Mouse (Mus musculus): ENCODE results near the gene Gm10282.

- TF ChIP-seq CTCF (IDR thresholded peaks at IDR 0.05; ENCODE audit: extremely low read depth, insufficient read length, insufficient replicate concordance, low read depth, low read length): no peak
- no peak for TF ChIP-seq POLR2A (IDR thresholded peaks at IDR 0.05; ENCODE audit: low read depth, low read length)
Measured at GRCm38 (mm10) chr8:72312926-72313518, 8.0 kb upstream of the Gm10282 start.
